19 mouse cellular contexts compared by ENCODE assay signal in genomic region chr9:82407177-82407576, GRCm38 (mm10).
DNase-seq lines count a peak whose midpoint lies in the region; ATAC-seq and TF ChIP-seq lines count a peak whose summit lies in the region.
"Had no signal": no experiment of that assay in that cellular context is flagged by ENCODE, and none has a peak within 500 bp of the region (broad histone marks: within the 10 kb centered on the region; RNA-seq: fewer than 3 reads in every experiment).

No protein-coding gene starts in this region.

- no peaks in the 10 kb centered on the region for H3K4me1 ChIP-seq in heart, embryonic 13.5 days
- no peaks in the 10 kb centered on the region for H3K4me1 ChIP-seq in heart, adult 2 months (ENCODE audit: control insufficient read depth, insufficient read depth, low read length)
- no peaks in the 10 kb centered on the region for H3K4me1 ChIP-seq in midbrain, embryonic 13.5 days (replicated peaks)
- no peaks in the 10 kb centered on the region for H3K4me1 ChIP-seq in midbrain, embryonic 16.5 days (ENCODE audit: control insufficient read depth, insufficient read depth, low read length)

- no peak overlapping the region for H3K4me3 ChIP-seq in heart, embryonic 13.5 days
- no peak overlapping the region for H3K4me3 ChIP-seq in heart, adult 2 months
- no peak overlapping the region for H3K4me3 ChIP-seq in midbrain, embryonic 13.5 days (replicated peaks)
- no peak overlapping the region for H3K4me3 ChIP-seq in midbrain, embryonic 16.5 days (ENCODE audit: low read depth, low read length)

- no peaks in the 10 kb centered on the region for H3K36me3 ChIP-seq in heart, embryonic 13.5 days
- no peaks in the 10 kb centered on the region for H3K36me3 ChIP-seq in heart, adult 2 months (ENCODE audit: control insufficient read depth, insufficient read depth, low read length)
- H3K36me3 ChIP-seq in midbrain, embryonic 13.5 days, result no peaks in the 10 kb centered on the region
- H3K36me3 ChIP-seq in midbrain, embryonic 16.5 days (ENCODE audit: control insufficient read depth, insufficient read depth, low read length), result no peaks in the 10 kb centered on the region
- H3K36me3 ChIP-seq: G1E had no signal

- no peaks in the 10 kb centered on the region for H3K79me2 ChIP-seq in heart, adult 2 months (replicated peaks; ENCODE audit: control insufficient read depth, insufficient read depth, low read length)

- WGBS in heart, embryonic 13.5 days, result 56% methylated on average over 3 of the region's 3 CpGs
- 54% methylated on average over 3 of the region's 3 CpGs for WGBS in heart, adult 2 months
- 77% methylated on average over 3 of the region's 3 CpGs for WGBS in midbrain, embryonic 13.5 days
- 82% methylated on average over 3 of the region's 3 CpGs for WGBS in midbrain, embryonic 16.5 days

- no peak for TF ChIP-seq POLR2A in heart, adult 2 months (IDR thresholded peaks at IDR 0.05; ENCODE audit: insufficient read depth, low read depth, low read length)

- no peak overlapping the region for H3K27ac ChIP-seq in heart, embryonic 13.5 days (replicated peaks)
- H3K27ac ChIP-seq in heart, adult 2 months, result no peak overlapping the region
- H3K27ac ChIP-seq in midbrain, embryonic 13.5 days, result no peak overlapping the region
- H3K27ac ChIP-seq in midbrain, embryonic 16.5 days (ENCODE audit: low read length), result no peak overlapping the region

- 0 out of 2 replicates have a peak, but pooled peaks have one; percentile 51 for ATAC-seq in heart, embryonic 13.5 days (ENCODE audit: extremely low read depth, insufficient number of reproducible peaks, low FRiP score, low TSS enrichment)
- ATAC-seq in midbrain, embryonic 13.5 days, result 0 out of 2 replicates have a peak, but pooled peaks have one; percentile 56
- ATAC-seq in midbrain, embryonic 16.5 days, result no peak
- ATAC-seq: activated CD4-positive, CD25-positive, alpha-beta regulatory T cell, adult 4 months; CD4-positive, CD25-positive, alpha-beta regulatory T cell, adult 4 months; Patski had no signal

- H3K4me2 ChIP-seq in heart, embryonic 13.5 days, result no peak overlapping the region
- no peak overlapping the region for H3K4me2 ChIP-seq in midbrain, embryonic 13.5 days (replicated peaks)
- H3K4me2 ChIP-seq in midbrain, embryonic 16.5 days (ENCODE audit: low read length), result no peak overlapping the region

- no peak overlapping the region for H3K9ac ChIP-seq in heart, embryonic 13.5 days
- H3K9ac ChIP-seq in heart, adult 2 months (ENCODE audit: low read depth, low read length), result no peak overlapping the region
- no peak overlapping the region for H3K9ac ChIP-seq in midbrain, embryonic 13.5 days (replicated peaks)
- H3K9ac ChIP-seq in midbrain, embryonic 16.5 days (ENCODE audit: low read depth, low read length), result no peak overlapping the region

- intact Hi-C loops in heart, adult 2 months (cut with DNase I), result no loop called here

- H3K9me3 ChIP-seq in heart, embryonic 13.5 days, result no peaks in the 10 kb centered on the region
- no peaks in the 10 kb centered on the region for H3K9me3 ChIP-seq in midbrain, embryonic 13.5 days
- H3K9me3 ChIP-seq in midbrain, embryonic 16.5 days (replicated peaks; ENCODE audit: control insufficient read depth, low read length, poor library complexity, severe bottlenecking), result no peaks in the 10 kb centered on the region
- H3K9me3 ChIP-seq: G1E had no signal

- no peak for TF ChIP-seq EP300 in heart, adult 2 months (IDR thresholded peaks at IDR 0.05; ENCODE audit: insufficient read depth, low read depth, low read length)

- no peaks in the 10 kb centered on the region for H3K27me3 ChIP-seq in heart, embryonic 13.5 days (replicated peaks)
- H3K27me3 ChIP-seq in heart, adult 2 months (ENCODE audit: control insufficient read depth, insufficient read depth, low read length), result no peaks in the 10 kb centered on the region
- H3K27me3 ChIP-seq in midbrain, embryonic 13.5 days, result no peaks in the 10 kb centered on the region
- H3K27me3 ChIP-seq in midbrain, embryonic 16.5 days (ENCODE audit: control insufficient read depth, insufficient read depth, low read depth, low read length), result no peaks in the 10 kb centered on the region
- H3K27me3 ChIP-seq: CH12.LX, Patski had no signal

- TF ChIP-seq CTCF in heart, adult 2 months (IDR thresholded peaks at IDR 0.05), result no peak

- no peak for DNase-seq in heart, adult 2 months
- DNase-seq: adrenal gland, adult 2 months; adrenal gland, adult 8-10 months; adrenal gland, postnatal 10 days; adrenal gland, postnatal 14 days; adrenal gland, postnatal 25 days; adrenal gland, postnatal 36 days; B cell, adult 2 months; cerebellum, adult 11 months; cerebellum, adult 11-12 months; cerebellum, adult 18-20 months had no signal
